Mouse (Mus musculus) CH12.LX (cell line): Measurements from ENCODE around the gene Ccr2. TPM values are rescaled to one million over a fixed set of nuclear protein-coding genes. Genes with fewer than 3 reads are reported as not detected.
A peak's percentile ranks its signal among the peaks of the same experiment; 100 is the strongest.

Experiments
- DNase-seq: peaks from one replicate; pipeline ENCODE4 v3.0.0-alpha.2; 2013; ENCODE audit errors: extremely low read depth
- H3K27ac ChIP-seq: 2 replicates; pipeline ENCODE4 v1.5.1; 2012; ENCODE audit warnings: low read depth, mild to moderate bottlenecking, control low read depth, moderate library complexity; ENCODE audit not compliant: insufficient read depth
- H3K27me3 ChIP-seq: replicated peaks from 2 replicates; pipeline ENCODE3; 2012; ENCODE audit warnings: inconsistent platforms
- H3K36me3 ChIP-seq, 2 experiments: replicated peaks in 1 of 2; 2 replicates each; pipeline versions ENCODE3 to v1.6.1; 2012; ENCODE audit warnings: inconsistent platforms in 1 of 2, low read length in 1 of 2, mild to moderate bottlenecking in 1 of 2, mixed read lengths in 1 of 2, moderate library complexity in 1 of 2; ENCODE audit not compliant: control insufficient read depth in 1 of 2, insufficient read depth in 1 of 2
- H3K4me1 ChIP-seq, 2 experiments: 2 replicates each; pipeline ENCODE4 v1.6.1; 2012; ENCODE audit warnings: inconsistent platforms in 1 of 2, moderate library complexity in 1 of 2; ENCODE audit not compliant: insufficient read depth in 2 of 2, control insufficient read depth in 1 of 2
- H3K4me2 ChIP-seq: 2 replicates; pipeline ENCODE4 v1.6.1; 2012; ENCODE audit warnings: low read depth, mild to moderate bottlenecking, control low read depth; ENCODE audit not compliant: poor library complexity, insufficient read depth, severe bottlenecking
- H3K4me3 ChIP-seq, 3 experiments: fragments of 150-350 bp in 1 of 3; sonication (generic) in 1 of 3; replicated peaks in 1 of 3; 2 replicates each; pipeline versions ENCODE3 to v1.5.1; 2011 to 2012; ENCODE audit warnings: low read depth in 2 of 3, low read length in 2 of 3, mild to moderate bottlenecking in 2 of 3, moderate library complexity in 2 of 3, control low read depth in 1 of 3, improper control_type of control experiment in 1 of 3, inconsistent platforms in 1 of 3, mixed read lengths in 1 of 3; ENCODE audit not compliant: poor library complexity in 1 of 3
- H3K79me2 ChIP-seq: replicated peaks from 2 replicates; pipeline ENCODE4 v1.6.1; 2012; ENCODE audit warnings: mild to moderate bottlenecking, moderate library complexity; ENCODE audit not compliant: control insufficient read depth, poor library complexity, insufficient read depth, severe bottlenecking; ENCODE audit errors: extremely low read depth
- H3K9ac ChIP-seq: 2 replicates; pipeline ENCODE4 v1.6.1; 2012; ENCODE audit warnings: low read depth, mild to moderate bottlenecking, control low read depth, moderate library complexity; ENCODE audit not compliant: insufficient read depth
- H3K9me3 ChIP-seq: replicated peaks from 2 replicates; pipeline ENCODE3; 2012; ENCODE audit warnings: low read length, inconsistent platforms, mixed read lengths
- BHLHE40 ChIP-seq: IDR thresholded peaks from 2 replicates; pipeline ENCODE4 v1.6.1; 2011; ENCODE audit warnings: mild to moderate bottlenecking, low read depth, low read length, improper control_type of control experiment
- CHD2 ChIP-seq: IDR thresholded peaks from 2 replicates; pipeline ENCODE4 v1.6.1; 2011; ENCODE audit warnings: low read length, improper control_type of control experiment
- CTCF ChIP-seq, 2 experiments: IDR thresholded peaks in 1 of 2; conservative IDR thresholded peaks in 1 of 2; 2 replicates each; pipeline ENCODE4 v1.5.1; 2011 to 2012; ENCODE audit warnings: low read depth in 2 of 2, low read length in 2 of 2, improper control_type of control experiment in 1 of 2, inconsistent platforms in 1 of 2, mild to moderate bottlenecking in 1 of 2, moderate library complexity in 1 of 2
- ELF1 ChIP-seq: IDR thresholded peaks from 2 replicates; pipeline ENCODE4 v1.6.1; 2014; ENCODE audit warnings: low read depth, mild to moderate bottlenecking, inconsistent platforms, low read length, improper control_type of control experiment
- ETS1 ChIP-seq: conservative IDR thresholded peaks from 2 replicates; pipeline ENCODE4 v1.6.1; 2012; ENCODE audit warnings: low read depth, mild to moderate bottlenecking, inconsistent platforms, low read length, improper control_type of control experiment, moderate library complexity
- GABPA ChIP-seq: IDR thresholded peaks from 2 replicates; pipeline ENCODE4 v1.6.1; 2012; ENCODE audit warnings: low read depth, low read length, improper control_type of control experiment, inconsistent platforms; ENCODE audit not compliant: insufficient replicate concordance
- HCFC1 ChIP-seq: IDR thresholded peaks from 2 replicates; pipeline ENCODE4 v1.6.1; 2012; ENCODE audit warnings: low read depth, mild to moderate bottlenecking, inconsistent platforms, low read length, improper control_type of control experiment
- IRF4 ChIP-seq: IDR thresholded peaks from 2 replicates; pipeline ENCODE4 v1.6.1; 2014; ENCODE audit warnings: low read depth, mild to moderate bottlenecking, inconsistent platforms, low read length, improper control_type of control experiment
- JUND ChIP-seq: conservative IDR thresholded peaks from 2 replicates; pipeline ENCODE4 v1.6.1; 2011; ENCODE audit warnings: low read depth, low read length, improper control_type of control experiment
- MAFK ChIP-seq: IDR thresholded peaks from 2 replicates; pipeline ENCODE4 v1.6.1; 2011; ENCODE audit warnings: low read length, improper control_type of control experiment; ENCODE audit not compliant: insufficient replicate concordance
- MAZ ChIP-seq: IDR thresholded peaks from 2 replicates; pipeline ENCODE4 v1.6.1; 2012; ENCODE audit warnings: low read depth, mild to moderate bottlenecking, inconsistent platforms, low read length, improper control_type of control experiment, moderate library complexity
- MXI1 ChIP-seq: IDR thresholded peaks from 2 replicates; pipeline ENCODE4 v1.6.1; 2011; ENCODE audit warnings: mild to moderate bottlenecking, low read depth, low read length, improper control_type of control experiment
- MYC ChIP-seq: IDR thresholded peaks from 2 replicates; pipeline ENCODE4 v1.6.1; 2011; ENCODE audit warnings: low read depth, mild to moderate bottlenecking, improper control_type of control experiment, low read length
- NELFE ChIP-seq: IDR thresholded peaks from 2 replicates; pipeline ENCODE4 v1.6.1; 2011; ENCODE audit warnings: low read depth, low read length, improper control_type of control experiment
- NRF1 ChIP-seq: IDR thresholded peaks from 2 replicates; pipeline ENCODE4 v1.6.1; 2014; ENCODE audit warnings: low read depth, mild to moderate bottlenecking, inconsistent platforms, low read length, improper control_type of control experiment, moderate library complexity
- POLR2A ChIP-seq: IDR thresholded peaks from 2 replicates; pipeline ENCODE4 v1.6.1; 2011; ENCODE audit warnings: low read depth, mild to moderate bottlenecking, improper control_type of control experiment, low read length
- POLR2AphosphoS2 ChIP-seq: IDR thresholded peaks from 2 replicates; pipeline ENCODE4 v1.6.1; 2011; ENCODE audit warnings: low read depth, low read length, improper control_type of control experiment
- RAD21 ChIP-seq: IDR thresholded peaks from 2 replicates; pipeline ENCODE4 v1.6.1; 2011; ENCODE audit warnings: low read depth, mild to moderate bottlenecking, low read length, improper control_type of control experiment, moderate library complexity
- RCOR1 ChIP-seq: conservative IDR thresholded peaks from 2 replicates; pipeline ENCODE4 v1.6.1; 2012; ENCODE audit warnings: low read depth, mild to moderate bottlenecking, inconsistent platforms, low read length, improper control_type of control experiment
- SIN3A ChIP-seq: IDR thresholded peaks from 2 replicates; pipeline ENCODE4 v1.6.1; 2012; ENCODE audit warnings: low read length, improper control_type of control experiment, inconsistent platforms
- SMC3 ChIP-seq: IDR thresholded peaks from 2 replicates; pipeline ENCODE4 v1.6.1; 2011; ENCODE audit warnings: low read depth, low read length, improper control_type of control experiment
- TBP ChIP-seq: conservative IDR thresholded peaks from 2 replicates; pipeline ENCODE4 v1.6.1; 2011; ENCODE audit warnings: low read depth, low read length, improper control_type of control experiment
- TCF12 ChIP-seq: IDR thresholded peaks from 2 replicates; pipeline ENCODE4 v1.6.1; 2014; ENCODE audit warnings: low read depth, mild to moderate bottlenecking, inconsistent platforms, low read length, improper control_type of control experiment
- UBTF ChIP-seq: IDR thresholded peaks from 2 replicates; pipeline ENCODE4 v1.6.1; 2012; ENCODE audit warnings: low read depth, mild to moderate bottlenecking, inconsistent platforms, low read length, improper control_type of control experiment, moderate library complexity
- USF1 ChIP-seq: IDR thresholded peaks from 2 replicates; pipeline ENCODE4 v1.6.1; 2014; ENCODE audit warnings: low read depth, mild to moderate bottlenecking, inconsistent platforms, low read length, improper control_type of control experiment
- USF2 ChIP-seq: conservative IDR thresholded peaks from 2 replicates; pipeline ENCODE4 v1.6.1; 2011; ENCODE audit warnings: low read depth, low read length, improper control_type of control experiment
- ZC3H11A ChIP-seq: IDR thresholded peaks from 2 replicates; pipeline ENCODE4 v1.6.1; 2012; ENCODE audit warnings: low read depth, mild to moderate bottlenecking, inconsistent platforms, low read length, improper control_type of control experiment
- ZKSCAN1 ChIP-seq: IDR thresholded peaks from 2 replicates; pipeline ENCODE4 v1.6.1; 2012; ENCODE audit warnings: low read depth, inconsistent platforms, low read length, improper control_type of control experiment, borderline replicate concordance
- ZMIZ1 ChIP-seq: IDR thresholded peaks from 2 replicates; pipeline ENCODE4 v1.6.1; 2012; ENCODE audit warnings: low read depth, mild to moderate bottlenecking, inconsistent platforms, low read length, improper control_type of control experiment
- ZNF384 ChIP-seq: IDR thresholded peaks from 2 replicates; pipeline ENCODE4 v1.6.1; 2012; ENCODE audit warnings: low read depth, low read length, improper control_type of control experiment, inconsistent platforms
- dilution Hi-C: fragments of 300-500 bp; cut with MboI; formaldehyde crosslinking; loops from 2 replicates; pipeline ENCODE4 v1.14.3; 2020; ENCODE audit warnings: low sequenced_read_pairs; ENCODE audit not compliant: extremely low pct_unique_long_range_greater_than_20kb, extremely low pct_ligation_motif_present
- in situ Hi-C: fragments of 300-500 bp; cut with MboI; formaldehyde crosslinking; loops from 3 replicates; pipeline ENCODE4 v1.14.3; 2019; ENCODE audit warnings: low sequenced_read_pairs, low pct_ligation_motif_present, low pct_unique_long_range_greater_than_20kb, mixed read lengths
- polyA plus RNA-seq: library from polyadenylated mRNA; unstranded; fragments of >175 nt; gene quantifications from 2 replicates; pipeline ENCODE4 v1.2.1, GENCODE M21; 2012; ENCODE audit warnings: low read depth; ENCODE audit not compliant: insufficient read length
- total RNA-seq, 2 experiments: library from RNA; depleted of rRNA; stranded (reverse); fragments of 300-350 nt in 1 of 2; fragments of >200 nt in 1 of 2; gene quantifications; 2 replicates each; pipeline ENCODE4 v1.2.3; 2012 to 2014

Ccr2 gene
- total and polyA plus RNA-seq, 3 experiments, result not detected

DNA sequence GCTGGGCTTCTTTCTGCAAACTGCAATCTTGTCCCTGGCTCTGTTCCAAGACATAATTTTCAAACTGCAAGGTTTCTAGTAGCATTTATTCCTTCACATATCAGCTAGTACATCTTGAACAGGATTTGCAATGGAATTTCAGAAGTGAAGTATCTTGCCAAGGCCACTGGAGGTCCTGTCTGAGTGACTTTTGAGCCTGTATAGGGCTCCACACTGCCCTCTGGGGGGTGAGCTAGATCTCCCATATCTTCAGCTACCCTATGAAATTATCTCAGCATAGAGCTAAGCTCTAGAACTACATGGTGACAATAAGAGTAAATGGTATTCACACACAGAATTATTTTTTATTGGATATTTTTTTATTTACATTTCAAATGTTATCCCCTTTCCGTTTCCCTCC lies 16.7 kb downstream of the Ccr2 start:
- Histone ChIP-seq H3K27me3 (no peaks in the 10 kb centered on the region), H3K4me2 (no peak overlapping the region), H3K4me1 (peaks cover 0 to 19% of the 10 kb centered on the region in 2 experiments; a peak in 2 of 4 replicates), H3K36me3 (no peaks in the 10 kb centered on the region), H3K27ac (no peak overlapping the region), H3K4me3 (no peak overlapping the region), H3K9me3 (no peaks in the 10 kb centered on the region), H3K9ac (no peak overlapping the region), H3K79me2 (no peaks in the 10 kb centered on the region)
- peak; percentile 76 for DNase-seq
- dilution Hi-C loops, result no loop called here
- TF ChIP-seq HCFC1, result no peak
- no peak for TF ChIP-seq TBP
- TF ChIP-seq MAFK, result no peak
- peak; percentile 69; the same call in 1 of the 2 replicates for TF ChIP-seq NELFE
- no peak for TF ChIP-seq MYC
- TF ChIP-seq ZMIZ1, result no peak
- no peak for TF ChIP-seq SIN3A
- TF ChIP-seq IRF4, result 0 out of 2 replicates have a peak, but pooled peaks have one; percentile 18
- TF ChIP-seq ZNF384, result no peak
- no peak for TF ChIP-seq ELF1
- TF ChIP-seq CTCF (conservative IDR thresholded peaks at IDR 0.05 in 1 of 2, IDR thresholded peaks at IDR 0.05 in 1 of 2; ENCODE audit: low read depth in 2 of 2, low read length in 2 of 2), result peak; percentile 30 to 100; a peak in 2 of 4 replicates
- 0 out of 2 replicates have a peak, but pooled peaks have one; percentile 10 for TF ChIP-seq JUND
- peak; percentile 69 for TF ChIP-seq ZC3H11A
- no peak for TF ChIP-seq USF2
- peak; percentile 98 for TF ChIP-seq SMC3
- TF ChIP-seq POLR2AphosphoS2, result no peak
- TF ChIP-seq RAD21, result peak; percentile 80
- in situ Hi-C loops, result no loop called here

DNA sequence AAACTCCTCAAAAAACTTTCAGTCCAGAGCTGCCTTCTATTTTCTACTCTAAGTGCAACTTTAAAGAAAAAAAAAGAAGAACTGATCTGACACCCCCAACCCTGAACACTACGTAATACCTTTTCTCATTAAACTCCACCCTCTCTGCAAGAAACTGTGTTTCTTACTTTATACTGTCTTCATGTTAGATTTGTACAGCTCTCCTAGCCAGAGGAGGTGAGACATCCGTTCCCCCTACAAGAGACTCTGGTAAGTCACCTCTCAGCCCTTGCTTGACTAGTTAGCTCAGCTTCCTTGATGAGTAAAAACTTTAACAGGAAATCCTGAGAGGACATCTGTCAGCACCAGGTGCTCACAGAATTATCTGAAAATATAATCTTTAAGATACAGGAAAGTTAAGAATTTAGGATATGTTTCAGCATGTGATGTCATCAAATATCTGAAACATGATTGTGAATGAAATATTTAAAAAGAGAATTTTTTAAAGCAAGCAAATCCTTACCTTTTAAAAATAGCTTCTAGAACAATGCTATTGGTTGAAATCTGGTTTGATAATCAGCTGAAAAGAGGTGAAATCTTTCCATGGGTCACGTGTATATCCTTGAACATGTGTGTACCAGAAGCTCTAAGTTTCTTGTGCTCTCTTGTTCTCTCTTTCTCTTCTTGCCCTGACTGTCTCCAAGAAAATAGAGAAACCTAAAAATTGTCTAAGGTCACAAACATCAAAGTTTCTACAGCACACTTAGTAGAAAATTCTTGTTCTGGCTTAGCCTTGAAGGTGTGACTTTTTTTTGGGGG lies 19.8 kb downstream of the Ccr2 start, which contains the start of gene Ccr5:
Gene Ccr5, plus strand, starts transcription at position 157 of the 798 bp plus-strand sequence.
- peak within 1 kb of the TSS; percentile 50 for H3K4me2 ChIP-seq
- no peaks in the 10 kb centered on the region for H3K79me2 ChIP-seq
- no peak within 1 kb of the TSS for H3K27ac ChIP-seq
- H3K36me3 ChIP-seq, result no peaks in the 10 kb centered on the region
- peak within 1 kb of the TSS; percentile 69 for H3K9ac ChIP-seq
- H3K4me1 ChIP-seq, result peaks cover 0 to 30% of the 10 kb centered on the region in 2 experiments; a peak in 2 of 4 replicates
- H3K9me3 ChIP-seq, result no peaks in the 10 kb centered on the region
- no peak within 1 kb of the TSS for H3K4me3 ChIP-seq
- peak; percentile 54 for DNase-seq
- dilution Hi-C loops (no loop called here), in situ Hi-C loops (no loop called here)
- H3K27me3 ChIP-seq, result no peaks in the 10 kb centered on the region
- no peak for TF ChIP-seq NELFE
- no peak for TF ChIP-seq GABPA
- no peak for TF ChIP-seq CHD2
- no peak for TF ChIP-seq POLR2AphosphoS2
- TF ChIP-seq MAZ, result no peak
- TF ChIP-seq USF2, result no peak
- no peak for TF ChIP-seq RCOR1
- no peak for TF ChIP-seq MYC
- peak; percentile 37; the same call in 1 of the 2 replicates for TF ChIP-seq ETS1
- no peak for TF ChIP-seq NRF1
- no peak for TF ChIP-seq POLR2A
- TF ChIP-seq BHLHE40, result peak; percentile 75
- TF ChIP-seq ELF1, result 0 out of 2 replicates have a peak, but pooled peaks have one; percentile 28
- no peak for TF ChIP-seq ZKSCAN1
- no peak for TF ChIP-seq RAD21
- TF ChIP-seq MXI1, result 0 out of 2 replicates have a peak, but pooled peaks have one; percentile 42
- no peak for TF ChIP-seq UBTF
- TF ChIP-seq USF1, result no peak; the same call in 1 of the 2 replicates
- no peak for TF ChIP-seq SIN3A
- peak; percentile 60; the same call in 1 of the 2 replicates for TF ChIP-seq TCF12
- no peak for TF ChIP-seq SMC3
